Mouse (Mus musculus) MEL (cell line): ENCODE measurements around the gene Aff3.

Experiments
- CTCF ChIP-seq, 3 experiments: IDR thresholded peaks in 2 of 3; conservative IDR thresholded peaks in 1 of 3; 2 replicates each; pipeline ENCODE4 v1.5.1; 2011 to 2012; ENCODE audit warnings: low read length in 3 of 3, low read depth in 2 of 3, mild to moderate bottlenecking in 2 of 3, improper control_type of control experiment in 1 of 3, inconsistent platforms in 1 of 3, mixed read lengths in 1 of 3, moderate library complexity in 1 of 3; ENCODE audit not compliant: control insufficient read depth in 1 of 3, insufficient read depth in 1 of 3, poor library complexity in 1 of 3, severe bottlenecking in 1 of 3
- EP300 ChIP-seq, 2 experiments: IDR thresholded peaks; 2 replicates each; pipeline ENCODE4 v1.6.1; 2011; ENCODE audit warnings: improper control_type of control experiment in 2 of 2, low read length in 2 of 2, low read depth in 1 of 2, mild to moderate bottlenecking in 1 of 2
- ETS1 ChIP-seq: IDR thresholded peaks from 2 replicates; pipeline ENCODE4 v1.6.1; 2012; ENCODE audit warnings: low read depth, mild to moderate bottlenecking, inconsistent platforms, low read length, improper control_type of control experiment, moderate library complexity
- MAFK ChIP-seq: IDR thresholded peaks from 2 replicates; pipeline ENCODE4 v1.6.1; 2011; ENCODE audit warnings: low read depth, mild to moderate bottlenecking, low read length, improper control_type of control experiment, borderline replicate concordance
- MAX ChIP-seq: IDR thresholded peaks from 2 replicates; pipeline ENCODE4 v1.6.1; 2011; ENCODE audit warnings: low read length, improper control_type of control experiment
- MXI1 ChIP-seq: IDR thresholded peaks from 2 replicates; pipeline ENCODE4 v1.6.1; 2011; ENCODE audit warnings: mild to moderate bottlenecking, low read depth, low read length, improper control_type of control experiment
- POLR2A ChIP-seq, 2 experiments: IDR thresholded peaks; 2 replicates each; pipeline ENCODE4 v1.6.1; 2011 to 2012; ENCODE audit warnings: low read length in 2 of 2, mild to moderate bottlenecking in 2 of 2, control low read depth in 1 of 2, improper control_type of control experiment in 1 of 2, low read depth in 1 of 2, moderate library complexity in 1 of 2; ENCODE audit not compliant: control insufficient read depth in 1 of 2, insufficient read depth in 1 of 2, poor library complexity in 1 of 2
- TBP ChIP-seq: IDR thresholded peaks from 2 replicates; pipeline ENCODE4 v1.8.0; 2011; ENCODE audit warnings: low read depth, low read length, improper control_type of control experiment
- TCF12 ChIP-seq: IDR thresholded peaks from 2 replicates; pipeline ENCODE4 v1.6.1; 2014; ENCODE audit warnings: low read depth, mild to moderate bottlenecking, inconsistent platforms, low read length, improper control_type of control experiment, moderate library complexity
- USF1 ChIP-seq: IDR thresholded peaks from 2 replicates; pipeline ENCODE4 v1.6.1; 2014; ENCODE audit warnings: low read depth, mild to moderate bottlenecking, inconsistent platforms, low read length, improper control_type of control experiment, moderate library complexity
- ZNF384 ChIP-seq: IDR thresholded peaks from 2 replicates; pipeline ENCODE4 v1.6.1; 2012; ENCODE audit warnings: low read depth, mild to moderate bottlenecking, inconsistent platforms, low read length, improper control_type of control experiment

DNA sequence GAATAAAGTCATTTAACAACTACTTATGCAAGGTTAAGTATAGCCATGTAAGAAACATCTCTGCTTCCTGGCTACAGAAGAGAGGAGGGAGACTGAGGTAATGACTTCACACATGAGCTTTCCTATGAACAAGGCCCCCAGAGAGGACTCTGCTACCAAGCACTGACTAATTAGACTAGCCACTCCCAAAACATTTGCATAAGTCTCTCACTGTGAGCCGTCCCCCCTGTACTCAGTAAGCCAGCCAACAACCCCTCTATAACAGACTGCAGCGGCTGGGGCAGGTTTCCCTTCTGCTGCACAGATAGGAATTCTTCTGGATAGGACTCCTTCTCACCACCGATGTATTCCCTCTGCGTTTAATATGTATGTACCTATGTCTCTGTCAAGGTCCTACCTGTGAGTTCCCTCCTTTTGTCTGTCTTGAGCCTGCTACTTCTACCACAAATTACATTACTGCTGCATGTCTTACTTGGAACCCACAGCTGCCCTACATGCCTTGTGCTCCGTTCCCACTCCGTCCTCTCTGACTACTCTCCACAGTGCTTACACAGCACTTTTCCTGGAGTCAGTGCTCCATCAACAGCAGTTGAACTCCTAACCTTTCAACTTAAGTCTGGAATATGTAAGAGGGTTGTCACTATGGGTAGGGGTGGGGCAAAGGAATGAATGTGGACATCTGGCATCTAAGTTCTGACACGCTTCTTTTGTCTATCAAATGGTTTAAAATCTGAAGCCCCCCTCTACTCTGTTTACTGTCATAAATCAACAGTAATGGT, 197.3 kb downstream of the Aff3 start:
- TF ChIP-seq MXI1 (no peak), TBP (no peak), TCF12 (no peak), MAX (no peak), CTCF (IDR thresholded peaks at IDR 0.05 in 2 of 3, conservative IDR thresholded peaks at IDR 0.05 in 1 of 3; ENCODE audit: control insufficient read depth in 1 of 3, insufficient read depth in 1 of 3, low read depth in 2 of 3, low read length in 3 of 3, poor library complexity in 1 of 3, severe bottlenecking in 1 of 3) (no peak), ZNF384 (no peak), EP300 (IDR thresholded peaks at IDR 0.05; ENCODE audit: low read depth in 1 of 2, low read length in 2 of 2) (no peak), POLR2A (IDR thresholded peaks at IDR 0.05; ENCODE audit: control insufficient read depth in 1 of 2, insufficient read depth in 1 of 2, low read depth in 1 of 2, low read length in 2 of 2, poor library complexity in 1 of 2) (no peak), USF1 (no peak), ETS1 (no peak), MAFK (0 out of 2 replicates have a peak, but pooled peaks have one; percentile 26)
